Mouse (Mus musculus): ENCODE measurements around the gene Nr1i2. TPM values are rescaled to one million over a fixed set of nuclear protein-coding genes. Genes with fewer than 3 reads are reported as not detected.

Nr1i2 gene
- polyA plus RNA-seq, 1 experiment from 2014 or later: not detected

- WGBS: 73% methylated on average over 4 of the region's 4 CpGs
- H3K9me3 ChIP-seq: no peaks in the 10 kb centered on the region
Observed at GRCm38 (mm10) chr16:38286541-38286940, 8.1 kb downstream of the Nr1i2 start.

GRCm38 (mm10) chr16:38285801-38286200, 8.8 kb downstream of the Nr1i2 start:
- WGBS: 75% methylated on average over 7 of the region's 7 CpGs
- no peak for ATAC-seq (ENCODE audit: insufficient number of reproducible peaks, insufficient read depth, low FRiP score, low TSS enrichment)
- Histone ChIP-seq H3K4me1 (peaks cover 12% of the 10 kb centered on the region; the same call in 1 of the 2 replicates), H3K27me3 (no peaks in the 10 kb centered on the region), H3K9me3 (no peaks in the 10 kb centered on the region), H3K4me2 (replicated peaks) (no peak overlapping the region), H3K36me3 (no peaks in the 10 kb centered on the region), H3K4me3 (no peak overlapping the region), H3K9ac (no peak overlapping the region), H3K27ac (no peak overlapping the region)

More at GRCm38 (mm10) chr16:38286541-38286940, 8.1 kb downstream of the Nr1i2 start:
- Histone ChIP-seq H3K4me3 (no peak overlapping the region), H3K4me1 (peaks cover 12% of the 10 kb centered on the region; the same call in 1 of the 2 replicates), H3K4me2 (replicated peaks) (no peak overlapping the region), H3K27ac (no peak overlapping the region), H3K9ac (no peak overlapping the region), H3K27me3 (no peaks in the 10 kb centered on the region), H3K36me3 (no peaks in the 10 kb centered on the region)
- ATAC-seq (ENCODE audit: insufficient number of reproducible peaks, insufficient read depth, low FRiP score, low TSS enrichment): no peak

- H3K27me3 ChIP-seq: no peaks in the 10 kb centered on the region
- WGBS: 49% methylated on average over 3 of the region's 3 CpGs
- H3K4me3 ChIP-seq: no peak overlapping the region
Observed at GRCm38 (mm10) chr16:38283300-38283699, 11.3 kb downstream of the Nr1i2 start.

GRCm38 (mm10) chr16:38282559-38283160, 12.0 kb downstream of the Nr1i2 start:
- Histone ChIP-seq H3K27me3 (no peaks in the 10 kb centered on the region), H3K27ac (no peak overlapping the region), H3K4me3 (no peak overlapping the region), H3K36me3 (no peaks in the 10 kb centered on the region), H3K4me1 (no peaks in the 10 kb centered on the region), H3K9ac (no peak overlapping the region), H3K4me2 (replicated peaks) (no peak overlapping the region), H3K9me3 (no peaks in the 10 kb centered on the region)
- 82% methylated on average over 7 of the region's 7 CpGs for WGBS
- ATAC-seq (ENCODE audit: insufficient number of reproducible peaks, insufficient read depth, low FRiP score, low TSS enrichment): no peak

More at GRCm38 (mm10) chr16:38283300-38283699, 11.3 kb downstream of the Nr1i2 start:
- ATAC-seq (ENCODE audit: insufficient number of reproducible peaks, insufficient read depth, low FRiP score, low TSS enrichment): no peak
- H3K9me3 ChIP-seq: no peaks in the 10 kb centered on the region
- H3K4me2 ChIP-seq (replicated peaks): no peak overlapping the region
- H3K4me1 ChIP-seq: peaks cover 4% of the 10 kb centered on the region; the same call in 1 of the 2 replicates
- no peaks in the 10 kb centered on the region for H3K36me3 ChIP-seq
- no peak overlapping the region for H3K27ac ChIP-seq
- no peak overlapping the region for H3K9ac ChIP-seq

GRCm38 (mm10) chr16:38280951-38281350, 13.7 kb downstream of the Nr1i2 start:
- H3K4me1 ChIP-seq: no peaks in the 10 kb centered on the region
- ATAC-seq (ENCODE audit: insufficient number of reproducible peaks, insufficient read depth, low FRiP score, low TSS enrichment): no peak
- H3K36me3 ChIP-seq: no peaks in the 10 kb centered on the region
- no peak overlapping the region for H3K27ac ChIP-seq
- no peak overlapping the region for H3K9ac ChIP-seq
- H3K4me2 ChIP-seq (replicated peaks): no peak overlapping the region
- no peaks in the 10 kb centered on the region for H3K27me3 ChIP-seq
- 78% methylated on average over 7 of the region's 7 CpGs for WGBS
- H3K4me3 ChIP-seq: no peak overlapping the region
- H3K9me3 ChIP-seq: no peaks in the 10 kb centered on the region

- Histone ChIP-seq H3K9ac (no peak overlapping the region), H3K9me3 (no peaks in the 10 kb centered on the region)
- 87% methylated on average over 5 of the region's 5 CpGs for WGBS
Observed at GRCm38 (mm10) chr16:38279794-38280193, 14.8 kb downstream of the Nr1i2 start.

GRCm38 (mm10) chr16:38274737-38275136, 19.9 kb downstream of the Nr1i2 start:
- H3K4me2 ChIP-seq (replicated peaks): no peak overlapping the region
- ATAC-seq (ENCODE audit: insufficient number of reproducible peaks, insufficient read depth, low FRiP score, low TSS enrichment): no peak
- no peak overlapping the region for H3K27ac ChIP-seq
- H3K4me1 ChIP-seq: no peaks in the 10 kb centered on the region
- no peak overlapping the region for H3K9ac ChIP-seq
- no peak overlapping the region for H3K4me3 ChIP-seq
- no peaks in the 10 kb centered on the region for H3K9me3 ChIP-seq
- H3K36me3 ChIP-seq: no peaks in the 10 kb centered on the region
- WGBS: 77% methylated on average over 2 of the region's 2 CpGs
- H3K27me3 ChIP-seq: no peaks in the 10 kb centered on the region

More at GRCm38 (mm10) chr16:38279794-38280193, 14.8 kb downstream of the Nr1i2 start:
- no peak overlapping the region for H3K4me2 ChIP-seq (replicated peaks)
- no peak overlapping the region for H3K4me3 ChIP-seq
- no peak overlapping the region for H3K27ac ChIP-seq
- H3K4me1 ChIP-seq: no peaks in the 10 kb centered on the region
- no peak for ATAC-seq (ENCODE audit: insufficient number of reproducible peaks, insufficient read depth, low FRiP score, low TSS enrichment)
- H3K27me3 ChIP-seq: no peaks in the 10 kb centered on the region
- H3K36me3 ChIP-seq: no peaks in the 10 kb centered on the region

GRCm38 (mm10) chr16:38272483-38272882, 22.1 kb downstream of the Nr1i2 start:
- Histone ChIP-seq H3K27me3 (no peaks in the 10 kb centered on the region), H3K9me3 (no peaks in the 10 kb centered on the region), H3K9ac (no peak overlapping the region), H3K36me3 (no peaks in the 10 kb centered on the region), H3K4me3 (no peak overlapping the region), H3K27ac (no peak overlapping the region), H3K4me2 (replicated peaks) (no peak overlapping the region), H3K4me1 (no peaks in the 10 kb centered on the region)
- no peak for ATAC-seq (ENCODE audit: insufficient number of reproducible peaks, insufficient read depth, low FRiP score, low TSS enrichment)
- WGBS: 77% methylated on average over 5 of the region's 5 CpGs

GRCm38 (mm10) chr16:38271601-38272000, 23.0 kb downstream of the Nr1i2 start:
- H3K4me3 ChIP-seq: no peak overlapping the region
- no peak overlapping the region for H3K27ac ChIP-seq
- no peak for ATAC-seq (ENCODE audit: insufficient number of reproducible peaks, insufficient read depth, low FRiP score, low TSS enrichment)
- H3K9ac ChIP-seq: no peak overlapping the region
- no peak overlapping the region for H3K4me2 ChIP-seq (replicated peaks)
- H3K9me3 ChIP-seq: no peaks in the 10 kb centered on the region
- no peaks in the 10 kb centered on the region for H3K27me3 ChIP-seq
- H3K4me1 ChIP-seq: no peaks in the 10 kb centered on the region
- 49% methylated on average over 3 of the region's 3 CpGs for WGBS
- H3K36me3 ChIP-seq: no peaks in the 10 kb centered on the region

- no peak overlapping the region for H3K4me2 ChIP-seq (replicated peaks)
- no peaks in the 10 kb centered on the region for H3K27me3 ChIP-seq
- no peak for ATAC-seq (ENCODE audit: insufficient number of reproducible peaks, insufficient read depth, low FRiP score, low TSS enrichment)
- no peak overlapping the region for H3K27ac ChIP-seq
- H3K9me3 ChIP-seq: no peaks in the 10 kb centered on the region
- no peak overlapping the region for H3K9ac ChIP-seq
- H3K4me1 ChIP-seq: no peaks in the 10 kb centered on the region
- no peak overlapping the region for H3K4me3 ChIP-seq
- WGBS: 91% methylated on average over 9 of the region's 9 CpGs
- no peaks in the 10 kb centered on the region for H3K36me3 ChIP-seq
Observed at GRCm38 (mm10) chr16:38255927-38256326, 38.7 kb downstream of the Nr1i2 start.

GRCm38 (mm10) chr16:38255107-38255506, 39.5 kb downstream of the Nr1i2 start:
- Histone ChIP-seq H3K36me3 (no peaks in the 10 kb centered on the region), H3K27ac (no peak overlapping the region), H3K27me3 (no peaks in the 10 kb centered on the region), H3K4me2 (replicated peaks) (no peak overlapping the region), H3K9me3 (no peaks in the 10 kb centered on the region), H3K4me1 (no peaks in the 10 kb centered on the region), H3K9ac (no peak overlapping the region), H3K4me3 (no peak overlapping the region)
- 74% methylated on average over 4 of the region's 4 CpGs for WGBS
- ATAC-seq (ENCODE audit: insufficient number of reproducible peaks, insufficient read depth, low FRiP score, low TSS enrichment): no peak

- no peaks in the 10 kb centered on the region for H3K27me3 ChIP-seq
- H3K4me1 ChIP-seq: peaks cover 2% of the 10 kb centered on the region
- no peak for ATAC-seq (ENCODE audit: insufficient number of reproducible peaks, insufficient read depth, low FRiP score, low TSS enrichment)
- H3K36me3 ChIP-seq: no peaks in the 10 kb centered on the region
- no peak overlapping the region for H3K27ac ChIP-seq
- H3K9me3 ChIP-seq: no peaks in the 10 kb centered on the region
- no peak overlapping the region for H3K4me3 ChIP-seq
- no peak overlapping the region for H3K4me2 ChIP-seq (replicated peaks)
- 87% methylated on average over 14 of the region's 14 CpGs for WGBS
- H3K9ac ChIP-seq: no peak overlapping the region
Observed at GRCm38 (mm10) chr16:38254001-38254400, 40.6 kb downstream of the Nr1i2 start.
